Mouse (Mus musculus): ENCODE measurements around the gene Mdm2. TPM values are rescaled to one million over a fixed set of nuclear protein-coding genes. Genes with fewer than 3 reads are reported as not detected.
"Not testable (repeated sequence)": the region's sequence is repeated elsewhere in the genome, so short reads cannot be mapped to it uniquely, and the experiment has no call there.

Gene Mdm2
- polyA plus RNA-seq, 1 experiment from 2014 or later = 46.0 TPM

DNA sequence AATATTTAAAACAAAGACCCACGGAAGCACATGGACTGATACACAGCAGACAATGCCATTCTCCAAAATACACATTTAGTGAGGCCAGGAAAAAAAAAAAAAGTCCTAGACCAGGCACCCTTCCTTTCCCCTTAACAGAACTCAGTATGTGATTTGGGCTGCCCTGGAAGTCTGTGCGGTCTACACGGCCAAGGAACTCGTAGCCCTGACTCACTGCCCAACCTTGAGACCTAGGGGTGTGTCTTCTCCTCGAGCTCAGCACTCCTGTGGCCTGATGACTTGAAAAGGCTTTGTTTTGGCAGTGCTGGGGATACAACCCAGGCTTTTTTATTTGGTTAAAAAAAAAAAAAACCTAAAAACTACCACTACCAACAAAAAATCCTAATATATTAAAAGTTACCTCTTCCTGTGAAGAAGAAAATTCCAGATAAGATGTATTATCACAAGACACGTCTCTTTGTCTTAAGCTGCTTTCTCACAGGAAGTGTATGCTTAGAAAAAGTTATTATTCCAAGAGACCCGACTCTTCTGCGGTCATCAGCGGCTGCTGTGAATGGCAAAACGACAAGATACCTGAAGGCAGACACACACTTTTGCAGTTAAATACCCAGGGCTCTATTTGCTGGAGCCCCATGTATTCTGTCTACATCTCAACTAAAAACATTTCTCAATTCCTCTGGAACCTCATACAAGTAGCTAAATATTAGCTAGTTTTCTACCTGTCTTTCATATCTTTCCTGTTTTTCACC lies 23.7 kb upstream of the Mdm2 start:
- ATAC-seq (ENCODE audit: low FRiP score, low TSS enrichment); H3K9me3 ChIP-seq (ENCODE audit: low read length); H3K9ac ChIP-seq (replicated peaks; ENCODE audit: low read length); H3K4me2 ChIP-seq (replicated peaks; ENCODE audit: low read depth, low read length); H3K27ac ChIP-seq (ENCODE audit: low read length); H3K27me3 ChIP-seq (ENCODE audit: insufficient read depth, low read length); H3K36me3 ChIP-seq (ENCODE audit: insufficient read depth, low read length); H3K4me3 ChIP-seq (ENCODE audit: low read length); H3K4me1 ChIP-seq (ENCODE audit: insufficient read depth, low read length): not testable (repeated sequence)
- WGBS = 81% methylated on average over 9 of the region's 10 CpGs

- H3K36me3 ChIP-seq (ENCODE audit: insufficient read depth, low read length); H3K27ac ChIP-seq (ENCODE audit: low read length); H3K4me3 ChIP-seq (ENCODE audit: low read length); H3K4me2 ChIP-seq (replicated peaks; ENCODE audit: low read depth, low read length); ATAC-seq (ENCODE audit: low FRiP score, low TSS enrichment); H3K4me1 ChIP-seq (ENCODE audit: insufficient read depth, low read length); H3K9ac ChIP-seq (replicated peaks; ENCODE audit: low read length); H3K27me3 ChIP-seq (ENCODE audit: insufficient read depth, low read length); H3K9me3 ChIP-seq (ENCODE audit: low read length): not testable (repeated sequence)
- 86% methylated on average over 8 of the region's 8 CpGs for WGBS
Measured at GRCm38 (mm10) chr10:117733626-117734025, 23.1 kb upstream of the Mdm2 start.

GRCm38 (mm10) chr10:117732962-117733592 lies 22.5 kb upstream of the Mdm2 start:
- no peak overlapping the region for H3K4me3 ChIP-seq (ENCODE audit: low read length)
- no peaks in the 10 kb centered on the region for H3K4me1 ChIP-seq (ENCODE audit: insufficient read depth, low read length)
- peaks cover 6% of the 10 kb centered on the region; the same call in 1 of the 2 replicates for H3K36me3 ChIP-seq (ENCODE audit: insufficient read depth, low read length)
- no peaks in the 10 kb centered on the region for H3K9me3 ChIP-seq (ENCODE audit: low read length)
- H3K9ac ChIP-seq (replicated peaks; ENCODE audit: low read length) = no peak overlapping the region
- WGBS = 79% methylated on average over 14 of the region's 14 CpGs
- H3K27me3 ChIP-seq (ENCODE audit: insufficient read depth, low read length) = no peaks in the 10 kb centered on the region
- ATAC-seq (ENCODE audit: low FRiP score, low TSS enrichment) = no peak
- no peak overlapping the region for H3K4me2 ChIP-seq (replicated peaks; ENCODE audit: low read depth, low read length)
- H3K27ac ChIP-seq (ENCODE audit: low read length) = no peak overlapping the region

DNA sequence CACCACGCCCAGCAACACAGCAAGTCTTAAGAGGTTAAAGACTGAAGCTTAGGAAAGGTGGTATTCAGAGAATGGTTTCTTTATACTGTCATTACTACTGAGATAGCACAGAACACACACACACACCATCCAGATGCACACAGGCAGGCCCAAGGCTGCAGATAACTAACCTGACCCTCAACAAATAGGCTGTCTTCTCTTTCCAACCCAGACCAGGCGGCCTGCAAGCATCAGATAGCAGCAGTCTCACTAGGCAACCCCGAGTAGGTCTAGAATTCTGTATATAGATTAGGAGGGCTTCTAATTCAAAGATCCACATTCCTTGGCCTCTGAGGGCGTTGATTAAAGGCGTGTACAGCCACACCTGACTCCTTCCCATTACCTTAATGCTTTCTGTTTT lies 21.6 kb upstream of the Mdm2 start:
- no peaks in the 10 kb centered on the region for H3K27me3 ChIP-seq (ENCODE audit: insufficient read depth, low read length)
- H3K36me3 ChIP-seq (ENCODE audit: insufficient read depth, low read length) = peaks cover 6% of the 10 kb centered on the region; the same call in 1 of the 2 replicates
- no peak overlapping the region for H3K4me2 ChIP-seq (replicated peaks; ENCODE audit: low read depth, low read length)
- no peak overlapping the region for H3K4me3 ChIP-seq (ENCODE audit: low read length)
- 88% methylated on average over 5 of the region's 5 CpGs for WGBS
- ATAC-seq (ENCODE audit: low FRiP score, low TSS enrichment) = no peak
- H3K27ac ChIP-seq (ENCODE audit: low read length) = no peak overlapping the region
- H3K4me1 ChIP-seq (ENCODE audit: insufficient read depth, low read length) = no peaks in the 10 kb centered on the region
- no peaks in the 10 kb centered on the region for H3K9me3 ChIP-seq (ENCODE audit: low read length)
- H3K9ac ChIP-seq (replicated peaks; ENCODE audit: low read length) = no peak overlapping the region

DNA sequence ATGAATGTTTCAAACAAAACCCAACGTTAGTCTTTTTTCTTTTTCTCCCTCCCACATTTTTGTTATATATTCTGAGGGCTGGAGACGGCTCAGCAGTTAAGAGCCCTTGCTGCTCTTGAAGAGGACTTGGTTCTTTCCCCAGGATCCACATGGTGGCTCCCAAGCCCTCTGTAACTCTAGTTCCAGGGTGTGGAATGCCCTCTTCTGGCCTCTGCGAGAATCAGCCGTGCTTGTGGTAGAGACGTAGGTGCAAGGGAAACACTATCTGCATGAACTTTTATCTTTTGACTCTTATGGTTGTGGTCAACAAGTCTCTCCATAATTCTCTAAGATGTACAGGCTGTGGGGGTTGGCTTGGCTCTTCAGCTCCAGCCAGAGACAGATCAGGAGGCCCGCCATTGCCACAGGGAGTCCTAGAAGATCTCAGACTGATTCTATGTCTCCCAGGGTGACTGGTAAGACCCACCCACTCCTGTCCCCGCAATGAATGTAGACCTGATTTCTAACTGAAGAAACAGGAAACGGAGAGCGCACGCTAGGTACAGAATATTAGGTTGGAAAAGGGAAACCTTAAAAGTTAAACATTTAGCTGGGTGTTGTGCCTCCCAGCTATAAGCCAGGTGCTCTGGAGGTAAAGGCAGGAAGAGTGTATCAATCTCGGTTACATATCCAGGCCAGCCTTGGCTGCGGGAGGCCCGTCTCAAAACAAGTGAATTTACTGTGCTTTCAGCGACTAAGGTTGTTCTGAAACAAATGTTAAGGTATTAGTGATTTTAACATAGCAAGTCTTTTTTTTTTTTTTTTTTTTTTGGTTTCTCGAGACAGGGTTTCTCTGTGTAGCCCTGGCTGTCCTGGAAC lies 20.9 kb upstream of the Mdm2 start:
- Histone ChIP-seq H3K27ac (ENCODE audit: low read length) (no peak overlapping the region), H3K4me1 (ENCODE audit: insufficient read depth, low read length) (no peaks in the 10 kb centered on the region), H3K9me3 (ENCODE audit: low read length) (no peaks in the 10 kb centered on the region), H3K4me2 (replicated peaks; ENCODE audit: low read depth, low read length) (no peak overlapping the region), H3K4me3 (ENCODE audit: low read length) (no peak overlapping the region), H3K27me3 (ENCODE audit: insufficient read depth, low read length) (no peaks in the 10 kb centered on the region), H3K36me3 (ENCODE audit: insufficient read depth, low read length) (peaks cover 4% of the 10 kb centered on the region; the same call in 1 of the 2 replicates), H3K9ac (replicated peaks; ENCODE audit: low read length) (no peak overlapping the region)
- 48% methylated on average over 14 of the region's 15 CpGs for WGBS
- peak; percentile 75 for ATAC-seq (ENCODE audit: low FRiP score, low TSS enrichment)

GRCm38 (mm10) chr10:117730637-117731203 lies 20.2 kb upstream of the Mdm2 start:
- no peak for ATAC-seq (ENCODE audit: low FRiP score, low TSS enrichment)
- H3K9me3 ChIP-seq (ENCODE audit: low read length) = no peaks in the 10 kb centered on the region
- no peaks in the 10 kb centered on the region for H3K4me1 ChIP-seq (ENCODE audit: insufficient read depth, low read length)
- no peak overlapping the region for H3K27ac ChIP-seq (ENCODE audit: low read length)
- H3K27me3 ChIP-seq (ENCODE audit: insufficient read depth, low read length) = no peaks in the 10 kb centered on the region
- H3K9ac ChIP-seq (replicated peaks; ENCODE audit: low read length) = no peak overlapping the region
- H3K4me2 ChIP-seq (replicated peaks; ENCODE audit: low read depth, low read length) = no peak overlapping the region
- H3K4me3 ChIP-seq (ENCODE audit: low read length) = no peak overlapping the region
- WGBS = 93% methylated on average over 12 of the region's 12 CpGs
- H3K36me3 ChIP-seq (ENCODE audit: insufficient read depth, low read length) = no peaks in the 10 kb centered on the region

- Histone ChIP-seq H3K4me1 (ENCODE audit: insufficient read depth, low read length) (no peaks in the 10 kb centered on the region), H3K4me2 (replicated peaks; ENCODE audit: low read depth, low read length) (no peak overlapping the region), H3K27ac (ENCODE audit: low read length) (no peak overlapping the region), H3K9ac (replicated peaks; ENCODE audit: low read length) (no peak overlapping the region), H3K4me3 (ENCODE audit: low read length) (no peak overlapping the region), H3K9me3 (ENCODE audit: low read length) (no peaks in the 10 kb centered on the region), H3K27me3 (ENCODE audit: insufficient read depth, low read length) (no peaks in the 10 kb centered on the region), H3K36me3 (ENCODE audit: insufficient read depth, low read length) (no peaks in the 10 kb centered on the region)
- WGBS = 92% methylated on average over 7 of the region's 7 CpGs
- ATAC-seq (ENCODE audit: low FRiP score, low TSS enrichment) = no peak
Measured at GRCm38 (mm10) chr10:117730140-117730539, 19.6 kb upstream of the Mdm2 start.

- Histone ChIP-seq H3K4me1 (ENCODE audit: insufficient read depth, low read length) (no peaks in the 10 kb centered on the region), H3K27ac (ENCODE audit: low read length) (no peak overlapping the region), H3K4me2 (replicated peaks; ENCODE audit: low read depth, low read length) (no peak overlapping the region), H3K27me3 (ENCODE audit: insufficient read depth, low read length) (no peaks in the 10 kb centered on the region), H3K36me3 (ENCODE audit: insufficient read depth, low read length) (no peaks in the 10 kb centered on the region), H3K4me3 (ENCODE audit: low read length) (no peak overlapping the region), H3K9me3 (ENCODE audit: low read length) (no peaks in the 10 kb centered on the region), H3K9ac (replicated peaks; ENCODE audit: low read length) (no peak overlapping the region)
- whole genome bisulfite sequencing = 71% methylated on average over 11 of the region's 11 CpGs
- no peak for ATAC-seq (ENCODE audit: low FRiP score, low TSS enrichment)
Measured at GRCm38 (mm10) chr10:117729139-117729814, 18.7 kb upstream of the Mdm2 start.

DNA sequence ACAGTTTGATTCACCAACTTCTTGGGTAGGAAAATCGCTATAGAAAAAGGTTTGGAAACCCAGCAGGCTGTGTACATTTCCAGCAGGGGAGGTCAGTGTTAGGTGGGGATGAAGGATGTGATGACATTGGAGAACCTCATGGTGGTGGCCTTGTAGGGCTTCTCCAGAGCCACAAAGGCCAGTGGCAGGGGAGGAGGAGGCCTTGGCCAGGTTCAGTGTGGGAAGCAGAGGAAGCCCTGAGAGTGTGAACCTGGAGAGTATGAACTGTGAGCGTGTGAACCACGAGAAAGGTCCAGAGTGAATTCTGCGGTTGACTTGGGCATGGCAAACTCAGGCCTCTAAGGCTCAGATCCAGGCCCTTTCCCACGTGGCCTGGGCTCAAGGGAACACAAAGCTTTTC lies 18.0 kb upstream of the Mdm2 start:
- Histone ChIP-seq H3K4me1 (ENCODE audit: insufficient read depth, low read length) (no peaks in the 10 kb centered on the region), H3K36me3 (ENCODE audit: insufficient read depth, low read length) (no peaks in the 10 kb centered on the region), H3K27me3 (ENCODE audit: insufficient read depth, low read length) (no peaks in the 10 kb centered on the region), H3K9ac (replicated peaks; ENCODE audit: low read length) (no peak overlapping the region), H3K9me3 (ENCODE audit: low read length) (no peaks in the 10 kb centered on the region; the same call in 1 of the 2 replicates), H3K27ac (ENCODE audit: low read length) (no peak overlapping the region), H3K4me3 (ENCODE audit: low read length) (no peak overlapping the region), H3K4me2 (replicated peaks; ENCODE audit: low read depth, low read length) (no peak overlapping the region)
- no peak for ATAC-seq (ENCODE audit: low FRiP score, low TSS enrichment)
- 78% methylated on average over 5 of the region's 5 CpGs for WGBS
